Mouse (Mus musculus) brown adipose tissue, adult 24 weeks (tissue): ENCODE measurements around the gene Gmfb. TPM values are rescaled to one million over a fixed set of nuclear protein-coding genes. Genes with fewer than 3 reads are reported as not detected.
A peak's percentile ranks its signal among the peaks of the same experiment; 100 is the strongest.

Experiments used
- H3K27ac ChIP-seq: fragments of 200-500 bp; replicated peaks from 2 replicates; pipeline ENCODE4 v1.5.1; 2012; ENCODE audit warnings: low read depth, mild to moderate bottlenecking, low read length
- H3K4me1 ChIP-seq: fragments of 200-500 bp; 2 replicates; pipeline ENCODE4 v1.6.1; 2012; ENCODE audit warnings: low read length, mixed read lengths; ENCODE audit not compliant: control insufficient read depth, insufficient read depth, insufficient read length
- H3K4me3 ChIP-seq: fragments of 200-500 bp; 2 replicates; pipeline ENCODE4 v1.5.1; 2012; ENCODE audit warnings: low read depth, mild to moderate bottlenecking, low read length, moderate library complexity; ENCODE audit not compliant: insufficient read depth
- polyA plus RNA-seq: library from polyadenylated mRNA; stranded (reverse); fragments of >200 nt; gene quantifications from 2 replicates; pipeline ENCODE4 v1.2.4, GENCODE M21; 2012; ENCODE audit not compliant: missing spikeins, insufficient read depth, insufficient read length

The Gmfb gene
- polyA plus RNA-seq, 1 experiment: 59.4 TPM

DNA sequence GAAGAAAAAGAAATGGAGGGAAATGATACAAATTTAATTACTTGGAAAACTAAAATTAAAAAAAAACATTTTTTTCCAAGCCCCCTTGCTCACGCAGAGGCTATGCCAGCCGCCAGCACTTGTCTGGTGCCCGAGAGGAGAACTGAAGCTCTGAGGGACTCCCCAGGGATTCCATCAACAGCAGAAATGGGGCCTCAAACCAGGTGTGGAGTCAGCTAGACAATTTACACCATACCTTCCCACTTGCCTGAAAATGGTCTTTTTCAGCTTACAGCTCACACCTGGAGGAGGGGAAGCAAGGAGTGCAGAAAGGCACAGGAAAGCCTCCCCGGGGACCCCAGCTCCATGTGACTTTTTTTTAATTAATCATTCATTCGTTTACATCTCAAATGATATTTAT is 36.8 kb downstream of the Gmfb start:
- Histone ChIP-seq H3K4me1 (peaks cover 9% of the 10 kb centered on the region), H3K4me3 (no peak overlapping the region), H3K27ac (no peak overlapping the region)

DNA sequence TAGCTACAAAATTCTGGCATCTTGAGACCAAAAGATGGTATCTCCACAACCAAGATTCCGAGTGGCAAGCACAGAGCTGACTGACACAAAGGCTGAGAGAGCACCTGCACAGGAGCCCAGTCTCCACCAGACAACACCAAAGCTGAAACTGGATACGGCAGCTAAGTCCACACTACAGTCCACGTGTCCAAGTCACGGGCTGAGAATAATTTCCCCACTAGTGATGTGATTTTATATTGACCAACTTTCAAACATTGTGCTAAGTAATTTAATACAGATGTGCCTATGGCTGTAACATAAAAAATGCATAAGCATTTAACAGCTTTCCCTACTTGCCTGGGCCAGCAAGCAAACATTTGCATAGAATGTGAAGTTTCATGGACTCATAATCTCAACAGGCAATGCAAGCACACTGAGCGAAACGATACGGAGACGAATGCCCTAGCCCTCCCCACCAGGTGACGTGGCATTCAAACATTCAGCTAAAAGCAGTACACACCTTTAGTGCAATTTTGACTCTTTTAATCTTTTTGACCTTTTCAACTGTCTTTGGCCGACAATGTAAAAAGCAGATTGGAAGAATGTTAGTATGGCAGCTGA is 38.6 kb downstream of the Gmfb start:
- Histone ChIP-seq H3K4me3 (no peak overlapping the region), H3K27ac (no peak overlapping the region), H3K4me1 (peaks cover 6% of the 10 kb centered on the region)

GRCm38 (mm10) chr14:46782187-46782828 is 39.7 kb downstream of the Gmfb start:
- no peak overlapping the region for H3K4me3 ChIP-seq
- H3K4me1 ChIP-seq: peaks cover 6% of the 10 kb centered on the region
- H3K27ac ChIP-seq: no peak overlapping the region

DNA sequence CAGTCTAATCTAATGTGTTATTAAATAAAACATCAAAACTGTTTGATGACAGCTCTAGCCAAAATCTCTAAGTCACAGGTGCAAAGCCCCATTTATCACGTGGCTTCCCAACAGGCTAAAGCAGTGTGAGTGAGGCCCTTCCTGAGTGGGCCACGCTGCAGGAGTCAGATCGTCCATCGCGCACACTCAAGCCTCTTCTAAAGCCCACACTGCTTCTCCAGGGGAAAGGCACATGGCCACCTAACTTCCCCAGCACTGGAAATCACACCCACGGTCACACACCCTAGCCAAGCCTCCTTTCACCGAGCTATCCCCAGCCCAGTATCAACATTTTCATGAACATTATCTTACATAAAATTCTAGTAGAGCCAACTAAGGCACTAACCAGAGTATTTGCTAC is 41.0 kb downstream of the Gmfb start:
- Histone ChIP-seq H3K4me1 (no peaks in the 10 kb centered on the region; the same call in 1 of the 2 replicates), H3K27ac (no peak overlapping the region), H3K4me3 (no peak overlapping the region)

DNA sequence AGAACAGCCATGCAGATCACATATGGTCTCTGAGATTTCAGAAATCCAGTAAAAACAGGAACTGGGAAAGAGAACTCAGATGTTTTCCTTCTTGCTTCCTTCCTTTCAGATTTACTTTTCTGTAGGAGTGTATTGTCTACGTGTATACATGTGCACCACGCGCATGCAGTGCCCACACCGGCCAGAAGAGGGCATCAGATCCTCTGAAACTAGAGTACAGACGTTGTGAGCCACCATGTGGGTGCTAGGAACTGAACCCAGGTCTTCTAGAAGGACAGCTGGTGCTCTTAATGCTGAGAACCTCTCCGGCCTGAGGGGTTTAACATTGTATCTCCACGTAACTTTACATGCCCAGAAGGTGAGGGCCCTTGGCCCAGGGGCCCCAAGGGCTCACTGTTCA is 42.8 kb downstream of the Gmfb start:
- no peaks in the 10 kb centered on the region for H3K4me1 ChIP-seq
- H3K27ac ChIP-seq: no peak overlapping the region
- no peak overlapping the region for H3K4me3 ChIP-seq

GRCm38 (mm10) chr14:46778756-46779155 is 43.3 kb downstream of the Gmfb start:
- Histone ChIP-seq H3K4me3 (no peak overlapping the region), H3K27ac (no peak overlapping the region), H3K4me1 (no peaks in the 10 kb centered on the region)

DNA sequence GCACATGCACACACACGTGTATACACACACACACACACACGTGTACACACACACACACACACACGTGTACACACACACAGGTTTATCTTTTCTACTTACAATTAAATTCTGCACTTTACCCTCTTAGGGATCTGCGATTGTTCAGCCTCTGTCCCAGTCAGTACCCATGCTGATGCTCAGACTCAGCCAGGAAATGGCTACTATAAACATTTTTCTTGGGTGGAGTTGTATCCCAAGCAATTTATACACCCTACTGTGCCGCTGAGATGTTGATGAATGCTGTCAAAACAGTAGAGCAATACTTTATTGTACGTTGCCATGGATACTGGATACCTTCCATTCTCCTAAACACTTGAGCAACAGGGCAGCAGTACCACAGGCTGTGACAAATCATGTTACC is 52.0 kb downstream of the Gmfb start:
- Histone ChIP-seq H3K4me3 (no peak overlapping the region), H3K4me1 (no peaks in the 10 kb centered on the region), H3K27ac (no peak overlapping the region)

- no peaks in the 10 kb centered on the region for H3K4me1 ChIP-seq
- no peak overlapping the region for H3K27ac ChIP-seq
- H3K4me3 ChIP-seq: no peak overlapping the region
Observed at GRCm38 (mm10) chr14:46767116-46767515, 54.9 kb downstream of the Gmfb start.

GRCm38 (mm10) chr14:46761186-46761585 is 60.9 kb downstream of the Gmfb start:
- Histone ChIP-seq H3K4me1 (no peaks in the 10 kb centered on the region), H3K4me3 (peak overlapping the region; percentile 69; the same call in 1 of the 2 replicates)

GRCm38 (mm10) chr14:46760355-46761029 is 61.5 kb downstream of the Gmfb start, which contains the start of gene Cdkn3:
TSS of gene Cdkn3 (plus strand) at chr14:46760541.
- Histone ChIP-seq H3K4me1 (no peaks in the 10 kb centered on the region), H3K27ac (no peak within 1 kb of the TSS), H3K4me3 (peak within 1 kb of the TSS; percentile 69)

More at GRCm38 (mm10) chr14:46761186-46761585, 60.9 kb downstream of the Gmfb start:
- H3K27ac ChIP-seq: no peak overlapping the region

GRCm38 (mm10) chr14:46759970-46760354 is 62.1 kb downstream of the Gmfb start:
- H3K27ac ChIP-seq: no peak overlapping the region
- H3K4me3 ChIP-seq: no peak overlapping the region
- H3K4me1 ChIP-seq: no peaks in the 10 kb centered on the region

Other genes starting within 250 kb of the Gmfb start
- 2.2 TPM in 1 of 2 replicates, not detected in the other for gene Cdkn3, start 61.7 kb downstream of the Gmfb start, polyA plus RNA-seq
- 95.9 and 138 TPM in 2 replicates for gene Cnih1, start 33.8 kb downstream of the Gmfb start, polyA plus RNA-seq
- gene Cgrrf1, start 9.9 kb upstream of the Gmfb start, polyA plus RNA-seq: 54.0 and 58.7 TPM in 2 replicates
- 3.3 TPM in 2 replicates for gene Samd4, start 60.6 kb upstream of the Gmfb start, polyA plus RNA-seq